Mouse (Mus musculus) liver, embryonic 12.5 days (tissue): ENCODE measurements at regions not wholly inside any gene's neighbourhood (a gene's known extent, or its start where the extent isn't known, plus 50 kb on each side); places are given as distances from the start of the nearest gene placed in this dataset.

ENCODE experiments used
- ATAC-seq: fragments of 200-750 bp; cut with Nextera tagmentation; 2 replicates; pipeline ENCODE4 v1.8.0; 2017; ENCODE audit warnings: moderate number of reproducible peaks, mild to moderate bottlenecking, moderate library complexity
- H3K27ac ChIP-seq: fragments of 300-500 bp; sonication (generic); 2 replicates; pipeline ENCODE4 v1.5.1; 2016; ENCODE audit warnings: mild to moderate bottlenecking
- H3K27me3 ChIP-seq: fragments of 300-500 bp; sonication (generic); replicated peaks from 2 replicates; pipeline ENCODE4 v1.6.1; 2016; ENCODE audit warnings: mild to moderate bottlenecking, moderate library complexity
- H3K36me3 ChIP-seq: fragments of 300-500 bp; sonication (generic); 2 replicates; pipeline ENCODE4 v1.6.1; 2016; ENCODE audit warnings: mild to moderate bottlenecking, moderate library complexity
- H3K4me1 ChIP-seq: fragments of 300-500 bp; sonication (generic); 2 replicates; pipeline ENCODE4 v1.6.1; 2016
- H3K4me2 ChIP-seq: fragments of 300-500 bp; sonication (generic); 2 replicates; pipeline ENCODE4 v1.6.1; 2016; ENCODE audit warnings: mild to moderate bottlenecking, moderate library complexity
- H3K4me3 ChIP-seq: fragments of 300-500 bp; sonication (generic); 2 replicates; pipeline ENCODE4 v1.5.1; 2016; ENCODE audit warnings: mild to moderate bottlenecking, moderate library complexity
- H3K9ac ChIP-seq: fragments of 300-500 bp; sonication (generic); 2 replicates; pipeline ENCODE4 v1.6.1; 2016; ENCODE audit warnings: mild to moderate bottlenecking, moderate library complexity
- H3K9me3 ChIP-seq: fragments of 300-500 bp; sonication (generic); replicated peaks from 2 replicates; pipeline ENCODE4 v1.6.1; 2016; ENCODE audit warnings: mild to moderate bottlenecking, moderate library complexity
- WGBS: fragments of 180-500 bp; shearing (Covaris S2); methylation state at CpG from one replicate; pipeline ENCODE4 v1.1.7; 2016; ENCODE audit not compliant: insufficient replicate concordance; 5-methylcytosine and 5-hydroxymethylcytosine counted together

- ATAC-seq, result no peak
- Histone ChIP-seq H3K4me2 (no peak overlapping the region), H3K4me3 (no peak overlapping the region), H3K27me3 (no peaks in the 10 kb centered on the region), H3K9me3 (0 out of 2 replicates have a peak, but pooled peaks cover 3% of the 10 kb centered on the region), H3K36me3 (no peaks in the 10 kb centered on the region), H3K4me1 (no peaks in the 10 kb centered on the region), H3K27ac (no peak overlapping the region), H3K9ac (no peak overlapping the region)
- WGBS, result 63% methylated on average over 7 of the region's 7 CpGs
Measured at GRCm38 (mm10) chr17:49223212-49223611, 204.9 kb upstream of the Mocs1 start.

DNA sequence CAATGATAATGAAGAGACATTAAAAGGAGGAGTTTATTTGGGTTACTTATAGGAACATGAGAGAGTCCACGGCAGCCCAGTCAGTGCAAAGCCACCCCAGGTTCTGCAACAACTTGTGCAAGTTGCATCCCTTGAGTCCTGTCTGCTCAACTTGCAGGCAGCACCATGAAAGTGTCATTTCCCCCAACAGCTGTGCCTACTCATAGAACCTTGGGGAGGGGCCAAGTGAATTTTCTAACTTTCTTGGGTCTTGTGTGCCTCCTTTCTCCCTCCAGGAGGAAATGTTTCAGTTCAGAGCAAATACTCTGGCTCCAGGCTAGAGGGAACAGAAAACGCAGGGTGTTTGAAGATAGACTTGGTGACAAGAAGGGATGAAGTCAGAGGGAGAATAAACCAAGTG, 204.5 kb upstream of the Mocs1 start:
- H3K4me1 ChIP-seq, result no peaks in the 10 kb centered on the region
- no peak for ATAC-seq
- WGBS, result 61% methylated on average over 2 of the region's 2 CpGs
- no peaks in the 10 kb centered on the region for H3K27me3 ChIP-seq
- no peak overlapping the region for H3K4me3 ChIP-seq
- no peak overlapping the region for H3K27ac ChIP-seq
- no peaks in the 10 kb centered on the region for H3K9me3 ChIP-seq
- H3K36me3 ChIP-seq, result no peaks in the 10 kb centered on the region
- no peak overlapping the region for H3K9ac ChIP-seq
- H3K4me2 ChIP-seq, result no peak overlapping the region

DNA sequence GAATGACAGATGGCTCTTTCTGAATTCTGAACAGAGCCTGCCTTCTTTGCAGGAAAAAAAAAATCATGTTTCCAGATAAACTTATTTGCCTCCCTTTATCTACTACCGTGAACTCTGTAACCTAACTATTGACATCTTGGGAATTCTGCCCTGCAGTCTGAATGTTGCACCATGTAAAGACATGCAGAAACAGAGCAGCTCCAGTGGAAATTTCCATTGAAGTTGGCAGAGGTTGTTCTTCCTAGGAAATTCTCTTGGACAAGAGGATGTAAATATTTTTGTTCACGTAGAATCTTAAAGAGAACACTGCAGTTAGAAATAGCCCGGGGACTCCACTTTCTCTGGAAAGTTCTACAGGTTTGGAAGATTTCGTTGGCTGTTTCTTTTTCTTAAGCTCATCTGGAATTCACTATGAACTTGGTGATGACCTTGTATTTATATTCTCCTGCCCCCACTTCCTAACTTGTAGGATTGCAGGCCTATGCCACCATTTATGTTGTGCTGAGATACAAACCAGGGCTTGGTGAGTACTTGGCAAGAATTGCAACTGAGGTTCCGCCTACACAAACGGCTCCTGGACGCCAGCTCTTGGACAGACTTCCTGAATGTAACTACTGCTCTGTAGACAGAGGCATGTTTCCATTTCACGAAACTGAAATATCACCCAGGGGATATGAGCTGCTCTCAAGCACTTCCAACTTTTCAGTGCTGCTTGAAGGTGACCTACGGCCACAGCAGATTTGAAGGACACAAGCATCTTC, 202.7 kb upstream of the Mocs1 start:
- H3K9ac ChIP-seq, result no peak overlapping the region
- no peak for ATAC-seq
- H3K36me3 ChIP-seq, result no peaks in the 10 kb centered on the region
- H3K4me2 ChIP-seq, result no peak overlapping the region
- no peaks in the 10 kb centered on the region for H3K27me3 ChIP-seq
- no peaks in the 10 kb centered on the region for H3K9me3 ChIP-seq
- no peak overlapping the region for H3K27ac ChIP-seq
- no peaks in the 10 kb centered on the region for H3K4me1 ChIP-seq
- 71% methylated on average over 9 of the region's 9 CpGs for WGBS
- H3K4me3 ChIP-seq, result no peak overlapping the region

GRCm38 (mm10) chr17:49226016-49226400, 202.2 kb upstream of the Mocs1 start:
- ATAC-seq, result no peak
- WGBS, result 66% methylated on average over 6 of the region's 6 CpGs
- Histone ChIP-seq H3K4me2 (no peak overlapping the region), H3K4me1 (no peaks in the 10 kb centered on the region), H3K27ac (no peak overlapping the region), H3K4me3 (no peak overlapping the region), H3K9ac (no peak overlapping the region), H3K9me3 (no peaks in the 10 kb centered on the region), H3K27me3 (no peaks in the 10 kb centered on the region), H3K36me3 (no peaks in the 10 kb centered on the region)

DNA sequence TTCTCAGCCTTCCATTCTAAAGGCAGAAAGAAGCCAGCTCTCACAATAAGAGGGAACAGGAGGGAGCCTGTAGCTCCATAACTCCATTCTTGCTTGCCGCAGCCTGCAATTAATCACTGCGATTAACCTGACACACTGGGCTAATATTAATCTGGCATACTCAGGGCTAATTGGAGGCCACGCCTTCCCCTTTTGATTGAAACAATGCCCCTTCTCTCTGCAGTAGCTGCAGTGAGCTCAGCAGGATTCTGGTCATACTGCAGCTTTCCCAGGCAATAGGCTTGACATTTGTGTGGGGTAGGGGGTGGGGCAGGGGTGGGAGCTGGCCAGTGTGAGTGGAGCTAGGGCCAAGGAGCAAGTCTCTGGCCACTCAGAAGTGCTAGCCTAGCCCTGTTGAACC, 196.9 kb upstream of the Mocs1 start:
- H3K27ac ChIP-seq, result no peak overlapping the region
- ATAC-seq, result no peak
- 59% methylated on average over 3 of the region's 3 CpGs for WGBS

GRCm38 (mm10) chr17:49240097-49240496, 188.1 kb upstream of the Mocs1 start:
- H3K27me3 ChIP-seq, result no peaks in the 10 kb centered on the region
- H3K9me3 ChIP-seq, result no peaks in the 10 kb centered on the region
- no peak for ATAC-seq
- no peak overlapping the region for H3K27ac ChIP-seq
- H3K4me2 ChIP-seq, result no peak overlapping the region
- no peaks in the 10 kb centered on the region for H3K4me1 ChIP-seq
- H3K36me3 ChIP-seq, result no peaks in the 10 kb centered on the region
- no peak overlapping the region for H3K9ac ChIP-seq
- no peak overlapping the region for H3K4me3 ChIP-seq

More for the DNA sequence above, 196.9 kb upstream of the Mocs1 start:
- Histone ChIP-seq H3K9ac (no peak overlapping the region), H3K27me3 (no peaks in the 10 kb centered on the region), H3K4me1 (no peaks in the 10 kb centered on the region), H3K9me3 (no peaks in the 10 kb centered on the region), H3K4me3 (no peak overlapping the region), H3K4me2 (no peak overlapping the region), H3K36me3 (no peaks in the 10 kb centered on the region)

- 51% methylated on average over 2 of the region's 2 CpGs for WGBS
- no peak overlapping the region for H3K4me2 ChIP-seq
- no peaks in the 10 kb centered on the region for H3K4me1 ChIP-seq
- no peaks in the 10 kb centered on the region for H3K27me3 ChIP-seq
- no peaks in the 10 kb centered on the region for H3K36me3 ChIP-seq
- no peak overlapping the region for H3K4me3 ChIP-seq
- H3K9ac ChIP-seq, result no peak overlapping the region
- no peak for ATAC-seq
- no peaks in the 10 kb centered on the region for H3K9me3 ChIP-seq
- no peak overlapping the region for H3K27ac ChIP-seq
Measured at GRCm38 (mm10) chr17:49243419-49243818, 184.7 kb upstream of the Mocs1 start.

DNA sequence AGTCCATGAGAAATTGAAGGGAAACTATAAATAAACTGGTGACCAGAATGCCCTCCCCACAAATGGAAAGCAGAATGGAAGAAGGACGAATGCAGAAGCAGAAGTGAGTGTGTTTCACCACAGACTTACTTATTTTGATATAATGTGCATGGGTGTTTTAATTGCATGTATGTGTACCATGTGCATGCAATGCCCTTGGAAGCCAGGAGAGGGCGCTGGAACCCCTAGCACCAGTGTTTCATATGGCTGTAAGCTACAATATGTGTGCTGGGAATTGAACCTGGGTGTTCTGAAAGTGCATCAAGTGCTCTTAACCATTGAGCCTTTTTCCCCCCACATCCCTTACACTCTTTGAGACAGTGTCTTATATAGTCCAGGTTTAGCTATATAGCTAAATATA, 183.1 kb upstream of the Mocs1 start:
- Histone ChIP-seq H3K27ac (no peak overlapping the region), H3K9me3 (no peaks in the 10 kb centered on the region), H3K4me2 (no peak overlapping the region), H3K27me3 (no peaks in the 10 kb centered on the region), H3K9ac (no peak overlapping the region), H3K4me3 (no peak overlapping the region), H3K36me3 (no peaks in the 10 kb centered on the region), H3K4me1 (no peaks in the 10 kb centered on the region)
- no peak for ATAC-seq
- 23% methylated on average over 2 of the region's 2 CpGs for WGBS

DNA sequence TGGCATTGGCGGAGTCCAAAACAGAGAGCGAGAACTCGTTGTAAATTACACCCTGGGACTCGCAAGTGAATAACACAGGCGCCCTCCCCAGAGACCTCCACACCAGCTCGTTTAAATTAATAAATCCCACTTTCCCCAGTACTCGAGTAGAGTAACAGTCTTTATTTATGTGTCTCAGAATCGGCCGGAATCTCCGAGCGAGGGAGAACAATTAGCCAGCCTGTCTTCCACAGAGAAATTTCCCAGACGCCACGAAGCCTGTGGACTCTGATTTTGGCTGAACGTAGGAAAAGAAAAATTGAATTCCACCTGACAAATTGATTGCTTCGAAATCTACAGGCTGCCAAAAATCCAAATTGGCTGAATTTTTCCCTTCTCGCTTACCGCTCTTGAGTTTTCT, 180.9 kb upstream of the Mocs1 start:
- no peak for ATAC-seq
- no peaks in the 10 kb centered on the region for H3K36me3 ChIP-seq
- H3K4me1 ChIP-seq, result no peaks in the 10 kb centered on the region
- no peak overlapping the region for H3K27ac ChIP-seq
- H3K4me2 ChIP-seq, result no peak overlapping the region
- no peaks in the 10 kb centered on the region for H3K9me3 ChIP-seq
- 66% methylated on average over 17 of the region's 17 CpGs for WGBS
- no peaks in the 10 kb centered on the region for H3K27me3 ChIP-seq
- no peak overlapping the region for H3K9ac ChIP-seq
- no peak overlapping the region for H3K4me3 ChIP-seq

DNA sequence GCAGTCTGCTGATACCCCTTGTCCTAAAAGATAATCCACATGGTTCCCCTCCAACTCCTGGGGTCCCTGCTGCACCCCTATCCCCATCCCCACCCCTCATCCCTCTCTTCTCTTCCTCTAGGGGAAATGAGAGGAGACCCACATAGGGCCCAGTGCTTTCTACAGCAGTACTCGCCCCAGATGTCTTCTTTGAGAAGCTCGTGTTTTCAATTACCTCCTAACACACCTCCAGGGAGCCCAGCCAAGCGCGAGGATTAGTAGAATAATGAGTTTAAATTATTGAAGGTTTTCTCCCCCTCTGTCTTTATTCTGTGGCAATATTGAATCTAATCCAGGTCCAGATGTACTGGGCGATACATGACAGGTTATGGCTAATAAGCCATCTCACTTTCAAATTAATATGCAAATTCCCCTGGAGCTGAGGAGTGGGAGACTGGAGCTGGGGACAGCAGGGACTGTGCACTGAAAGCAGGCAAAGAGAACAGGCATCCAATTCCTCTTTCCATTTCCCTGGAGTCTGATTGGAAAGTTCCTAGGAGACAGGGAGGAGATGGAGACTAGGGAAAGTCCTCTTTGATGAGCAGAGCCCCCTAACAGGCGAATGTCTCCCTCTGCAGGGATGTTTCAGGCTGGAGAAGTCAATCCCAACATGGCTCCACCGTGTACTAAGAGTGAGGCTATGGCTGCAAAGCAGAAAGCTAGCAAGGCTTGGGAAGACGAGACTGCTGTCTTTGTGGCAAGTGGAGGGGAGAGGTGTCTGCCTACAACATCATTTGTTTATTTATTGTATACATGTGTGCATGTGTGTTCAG, 177.2 kb upstream of the Mocs1 start:
- no peaks in the 10 kb centered on the region for H3K27me3 ChIP-seq
- H3K4me2 ChIP-seq, result no peak overlapping the region
- no peaks in the 10 kb centered on the region for H3K36me3 ChIP-seq
- no peaks in the 10 kb centered on the region for H3K4me1 ChIP-seq
- H3K9ac ChIP-seq, result no peak overlapping the region
- no peaks in the 10 kb centered on the region for H3K9me3 ChIP-seq
- H3K4me3 ChIP-seq, result no peak overlapping the region
- ATAC-seq, result no peak
- no peak overlapping the region for H3K27ac ChIP-seq
- 36% methylated on average over 8 of the region's 8 CpGs for WGBS

- no peak overlapping the region for H3K4me2 ChIP-seq
- H3K9ac ChIP-seq, result no peak overlapping the region
- no peak overlapping the region for H3K27ac ChIP-seq
- no peaks in the 10 kb centered on the region for H3K36me3 ChIP-seq
- no peaks in the 10 kb centered on the region for H3K27me3 ChIP-seq
- no peak for ATAC-seq
- no peaks in the 10 kb centered on the region for H3K9me3 ChIP-seq
- H3K4me1 ChIP-seq, result no peaks in the 10 kb centered on the region
- 70% methylated on average over 3 of the region's 3 CpGs for WGBS
- no peak overlapping the region for H3K4me3 ChIP-seq
Measured at GRCm38 (mm10) chr17:49252271-49252670, 175.9 kb upstream of the Mocs1 start.

DNA sequence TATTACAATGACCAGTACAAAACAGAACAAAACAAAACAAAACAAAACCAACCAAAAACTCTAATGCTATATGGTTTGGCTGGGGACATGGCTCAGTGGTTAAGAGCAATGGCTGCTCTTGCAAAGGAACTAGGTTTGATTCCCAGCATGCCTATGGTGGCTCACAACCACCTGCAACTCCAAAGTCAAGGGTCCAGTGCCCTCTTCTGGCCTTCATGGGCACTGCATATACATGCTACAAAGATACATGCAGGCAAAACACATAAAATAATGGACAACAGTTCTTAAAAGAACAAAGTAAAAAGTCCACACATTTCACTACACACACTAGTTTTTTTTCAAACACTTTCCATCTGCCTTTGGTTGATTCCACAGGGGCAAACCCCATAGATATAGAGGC, 169.7 kb upstream of the Mocs1 start:
- no peaks in the 10 kb centered on the region for H3K36me3 ChIP-seq
- H3K9ac ChIP-seq, result no peak overlapping the region
- ATAC-seq, result no peak
- no peaks in the 10 kb centered on the region for H3K27me3 ChIP-seq
- H3K27ac ChIP-seq, result no peak overlapping the region
- H3K4me2 ChIP-seq, result no peak overlapping the region
- H3K9me3 ChIP-seq, result 0 out of 2 replicates have a peak, but pooled peaks cover 3% of the 10 kb centered on the region
- H3K4me1 ChIP-seq, result no peaks in the 10 kb centered on the region
- no peak overlapping the region for H3K4me3 ChIP-seq
